Mouse (Mus musculus): ENCODE data around the gene Atp6v0c. TPM values are rescaled to one million over a fixed set of nuclear protein-coding genes. Genes with fewer than 3 reads are reported as not detected.
"Not testable (repeated sequence)": the region's sequence is repeated elsewhere in the genome, so short reads cannot be mapped to it uniquely, and the experiment has no call there.

Atp6v0c gene
- polyA plus RNA-seq, 1 experiment from 2014 or later, result 512 TPM

DNA sequence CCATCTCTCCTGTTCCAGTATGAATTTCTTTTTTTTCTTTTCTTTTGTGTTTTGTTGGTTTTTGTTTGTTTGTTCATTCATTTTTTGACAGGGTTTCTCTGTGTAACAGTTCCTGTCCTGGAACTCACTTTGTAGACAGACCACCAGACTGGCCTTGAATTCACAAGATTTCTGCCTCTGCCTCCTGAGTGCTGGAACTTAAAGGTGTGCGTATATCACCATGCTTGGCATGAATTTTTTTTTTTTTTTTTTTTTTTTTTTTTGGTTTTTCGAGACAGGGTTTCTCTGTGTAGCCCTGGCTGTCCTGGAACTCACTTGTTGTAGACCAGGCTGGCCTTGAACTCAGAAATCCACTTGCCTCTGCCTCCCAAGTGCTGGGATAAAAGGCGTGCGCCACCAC is 40.3 kb downstream of the Atp6v0c start:
- not testable (repeated sequence) for H3K4me1 ChIP-seq; H3K4me2 ChIP-seq (replicated peaks); H3K27ac ChIP-seq (replicated peaks); H3K27me3 ChIP-seq; H3K9me3 ChIP-seq; ATAC-seq (ENCODE audit: low FRiP score, low read depth); H3K36me3 ChIP-seq; H3K4me3 ChIP-seq; H3K9ac ChIP-seq (replicated peaks)
- WGBS, result 95% methylated on average over 4 of the region's 4 CpGs

DNA sequence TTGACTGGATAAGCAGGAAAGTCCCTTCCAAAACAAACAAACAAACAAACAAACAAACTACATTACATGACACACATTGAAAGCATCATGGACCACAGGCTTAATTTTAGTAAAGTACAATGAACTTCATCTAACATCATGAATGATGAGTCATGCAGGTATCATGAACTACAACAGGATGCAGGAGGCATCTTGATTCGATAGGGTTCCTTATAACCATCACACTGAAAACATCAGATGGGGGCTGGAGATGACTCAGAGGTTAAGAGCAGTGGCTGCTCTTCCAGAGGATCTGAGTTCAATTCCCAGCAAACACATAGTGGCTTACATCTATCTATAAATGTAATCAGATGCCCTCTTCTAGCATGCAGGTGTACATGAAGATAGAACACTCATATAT is 41.9 kb downstream of the Atp6v0c start:
- no peak for ATAC-seq (ENCODE audit: low FRiP score, low read depth)
- Histone ChIP-seq H3K27ac (replicated peaks) (no peak overlapping the region), H3K36me3 (no peaks in the 10 kb centered on the region), H3K27me3 (no peaks in the 10 kb centered on the region), H3K9ac (replicated peaks) (no peak overlapping the region), H3K9me3 (no peaks in the 10 kb centered on the region), H3K4me3 (no peak overlapping the region), H3K4me1 (no peaks in the 10 kb centered on the region), H3K4me2 (replicated peaks) (no peak overlapping the region)
- WGBS, result 93% methylated on average over 1 of the region's 1 CpGs

DNA sequence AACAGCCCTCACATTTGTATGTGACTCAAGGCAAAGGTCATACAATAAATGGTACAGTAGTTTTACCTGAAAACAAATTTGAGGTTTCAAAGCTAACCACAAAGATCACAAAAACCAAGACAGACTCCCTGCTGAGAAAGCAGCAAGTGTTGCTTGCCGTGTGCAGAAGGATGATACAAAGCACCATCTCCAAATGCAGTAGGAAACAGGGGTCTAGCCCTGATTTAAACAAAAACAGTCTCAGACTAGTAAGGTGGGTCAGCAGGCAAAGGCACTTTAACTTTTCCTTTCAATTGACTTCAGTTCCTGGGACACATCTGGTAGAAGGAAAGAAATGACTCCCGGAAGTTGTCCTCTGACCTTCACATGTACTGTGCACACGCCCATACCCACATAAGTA is 42.7 kb downstream of the Atp6v0c start:
- H3K9ac ChIP-seq (replicated peaks), result no peak overlapping the region
- H3K27ac ChIP-seq (replicated peaks), result no peak overlapping the region
- 79% methylated on average over 3 of the region's 3 CpGs for WGBS
- no peak overlapping the region for H3K4me3 ChIP-seq
- H3K4me1 ChIP-seq, result no peaks in the 10 kb centered on the region
- no peaks in the 10 kb centered on the region for H3K27me3 ChIP-seq
- no peaks in the 10 kb centered on the region for H3K9me3 ChIP-seq
- H3K4me2 ChIP-seq (replicated peaks), result no peak overlapping the region
- ATAC-seq (ENCODE audit: low FRiP score, low read depth), result no peak
- no peaks in the 10 kb centered on the region for H3K36me3 ChIP-seq

DNA sequence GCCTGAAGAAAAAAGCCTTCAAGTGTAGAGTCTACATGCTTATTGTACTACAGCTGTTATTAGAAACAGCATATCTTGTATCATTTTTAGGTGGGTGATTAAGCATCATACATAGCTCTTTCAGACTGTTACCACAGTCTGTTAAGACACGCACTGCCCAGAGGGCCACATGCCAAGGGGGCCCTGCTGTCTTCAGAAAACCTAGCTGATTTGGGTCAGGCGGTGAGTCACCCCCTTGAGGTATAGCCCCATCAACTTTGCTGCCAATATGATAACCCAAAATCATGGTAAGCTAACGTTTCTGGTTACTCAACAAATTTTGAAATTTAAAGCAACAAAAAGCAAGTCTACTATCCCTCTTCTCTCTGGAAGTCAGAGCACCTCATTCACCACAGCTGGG is 50.1 kb downstream of the Atp6v0c start:
- Histone ChIP-seq H3K9me3 (no peaks in the 10 kb centered on the region), H3K9ac (replicated peaks) (no peak overlapping the region), H3K27ac (replicated peaks) (no peak overlapping the region), H3K27me3 (no peaks in the 10 kb centered on the region), H3K4me1 (no peaks in the 10 kb centered on the region), H3K4me2 (replicated peaks) (no peak overlapping the region), H3K36me3 (no peaks in the 10 kb centered on the region), H3K4me3 (no peak overlapping the region)
- no peak for ATAC-seq (ENCODE audit: low FRiP score, low read depth)
- 89% methylated on average over 3 of the region's 3 CpGs for WGBS

Other genes with a start within 250 kb of the Atp6v0c start
- gene Sbp, start 228.0 kb downstream of the Atp6v0c start, polyA plus RNA-seq (2016; fragmentation: Nextera tagmentation; extraction: Ambion mirVana), result not detected in 2 replicates
- not detected in 2 replicates for gene Sbpl, start 214.4 kb downstream of the Atp6v0c start, polyA plus RNA-seq (2016; fragmentation: Nextera tagmentation; extraction: Ambion mirVana)
- gene Prss30, start 189.1 kb downstream of the Atp6v0c start, polyA plus RNA-seq (2016; fragmentation: Nextera tagmentation; extraction: Ambion mirVana), result not detected in 2 replicates
- gene Prss22, start 171.6 kb downstream of the Atp6v0c start, polyA plus RNA-seq (2016; fragmentation: Nextera tagmentation; extraction: Ambion mirVana), result 0.17 TPM in 1 of 2 replicates, not detected in the other
- 0.19 and 0.37 TPM in 2 replicates for gene Prss27, start 131.6 kb downstream of the Atp6v0c start, polyA plus RNA-seq (2016; fragmentation: Nextera tagmentation; extraction: Ambion mirVana)
- 86.9 and 92.3 TPM in 2 replicates for gene Kctd5, start 96.2 kb downstream of the Atp6v0c start, polyA plus RNA-seq (2016; fragmentation: Nextera tagmentation; extraction: Ambion mirVana)
- gene Pdpk1, start 18.8 kb downstream of the Atp6v0c start, polyA plus RNA-seq (2016; fragmentation: Nextera tagmentation; extraction: Ambion mirVana), result 53.5 and 56.2 TPM in 2 replicates
- 31.5 and 32.9 TPM in 2 replicates for gene Amdhd2, start 5.9 kb downstream of the Atp6v0c start, polyA plus RNA-seq (2016; fragmentation: Nextera tagmentation; extraction: Ambion mirVana)
- gene Tbc1d24, start 35.9 kb upstream of the Atp6v0c start, polyA plus RNA-seq (2016; fragmentation: Nextera tagmentation; extraction: Ambion mirVana), result 14.2 and 14.8 TPM in 2 replicates
- gene Ntn3, start 39.8 kb upstream of the Atp6v0c start, polyA plus RNA-seq (2016; fragmentation: Nextera tagmentation; extraction: Ambion mirVana), result 6.9 and 7.0 TPM in 2 replicates
- gene Tedc2, start 51.1 kb upstream of the Atp6v0c start, polyA plus RNA-seq (2016; fragmentation: Nextera tagmentation; extraction: Ambion mirVana), result 13.9 and 14.7 TPM in 2 replicates
- gene Ccnf, start 81.8 kb upstream of the Atp6v0c start, polyA plus RNA-seq (2016; fragmentation: Nextera tagmentation; extraction: Ambion mirVana), result 76.5 and 77.3 TPM in 2 replicates
- 0.41 TPM in 1 of 2 replicates, not detected in the other for gene Abca17, start 181.4 kb upstream of the Atp6v0c start, polyA plus RNA-seq (2016; fragmentation: Nextera tagmentation; extraction: Ambion mirVana)
- gene Abca3, start 182.2 kb upstream of the Atp6v0c start, polyA plus RNA-seq (2016; fragmentation: Nextera tagmentation; extraction: Ambion mirVana), result 19.2 and 21.2 TPM in 2 replicates
- 367 and 378 TPM in 2 replicates for gene Rnps1, start 244.9 kb upstream of the Atp6v0c start, polyA plus RNA-seq (2016; fragmentation: Nextera tagmentation; extraction: Ambion mirVana)

Measured in midbrain, embryonic 12.5 days (tissue).